Mouse (Mus musculus) intestine, embryonic 15.5 days (tissue): ENCODE measurements at regions not wholly inside any gene's neighbourhood (a gene's known extent, or its start where the extent isn't known, plus 50 kb on each side); places are given as distances from the start of the nearest gene placed in this dataset.
"Not testable (repeated sequence)": the region's sequence is repeated elsewhere in the genome, so short reads cannot be mapped to it uniquely, and the experiment has no call there.

Experiments used
- ATAC-seq: fragments of 200-750 bp; cut with Nextera tagmentation; 2 replicates; pipeline ENCODE4 v1.8.0; 2017; ENCODE audit warnings: moderate TSS enrichment, moderate library complexity
- H3K27ac ChIP-seq: fragments of 300-500 bp; sonication (generic); 2 replicates; pipeline ENCODE4 v1.5.1; 2015; ENCODE audit warnings: mild to moderate bottlenecking, inconsistent platforms
- H3K27me3 ChIP-seq: fragments of 300-500 bp; sonication (generic); replicated peaks from 2 replicates; pipeline ENCODE4 v1.6.1; 2015; ENCODE audit warnings: inconsistent platforms
- H3K36me3 ChIP-seq: fragments of 300-500 bp; sonication (generic); 2 replicates; pipeline ENCODE4 v1.6.1; 2015; ENCODE audit warnings: inconsistent platforms
- H3K4me1 ChIP-seq: fragments of 300-500 bp; sonication (generic); replicated peaks from 2 replicates; pipeline ENCODE4 v1.6.1; 2015; ENCODE audit warnings: inconsistent platforms
- H3K4me2 ChIP-seq: fragments of 300-500 bp; sonication (generic); replicated peaks from 2 replicates; pipeline ENCODE4 v1.6.1; 2015; ENCODE audit warnings: mild to moderate bottlenecking, inconsistent platforms
- H3K4me3 ChIP-seq: fragments of 300-500 bp; sonication (generic); replicated peaks from 2 replicates; pipeline ENCODE4 v1.5.1; 2015; ENCODE audit warnings: inconsistent platforms
- H3K9ac ChIP-seq: fragments of 300-500 bp; sonication (generic); 2 replicates; pipeline ENCODE4 v1.6.1; 2015; ENCODE audit warnings: inconsistent platforms
- H3K9me3 ChIP-seq: fragments of 300-500 bp; sonication (generic); 2 replicates; pipeline ENCODE4 v1.6.1; 2016; ENCODE audit warnings: inconsistent platforms
- WGBS: fragments of 180-500 bp; shearing (Covaris S2); methylation state at CpG from one replicate; pipeline ENCODE4 v1.1.7; 2015; 5-methylcytosine and 5-hydroxymethylcytosine counted together

DNA sequence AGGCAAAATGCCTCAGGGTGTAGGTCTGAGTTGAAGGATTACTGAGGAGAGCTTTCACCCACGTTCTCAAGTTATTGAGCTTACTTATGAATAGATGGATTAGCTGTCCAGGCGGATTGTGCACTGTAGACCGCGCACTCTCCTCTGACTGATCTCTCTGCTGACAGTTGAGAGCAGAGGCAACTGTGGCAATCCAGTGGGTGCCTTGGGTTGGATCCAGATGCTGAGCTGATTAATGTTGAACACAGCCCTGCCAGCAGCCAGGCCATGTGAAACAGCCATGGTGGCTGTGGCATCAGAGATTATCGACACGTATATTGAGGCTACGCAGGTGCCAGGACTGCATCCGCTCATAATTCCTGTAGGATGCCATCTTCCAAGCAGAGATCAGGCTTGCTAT lies 53.6 kb downstream of the Gm10320 start:
- H3K4me1 ChIP-seq = 0 out of 2 replicates have a peak, but pooled peaks cover 3% of the 10 kb centered on the region
- no peak overlapping the region for H3K27ac ChIP-seq
- H3K27me3 ChIP-seq = no peaks in the 10 kb centered on the region
- WGBS = 89% methylated on average over 8 of the region's 8 CpGs
- no peaks in the 10 kb centered on the region for H3K9me3 ChIP-seq
- H3K4me2 ChIP-seq = no peak overlapping the region
- H3K36me3 ChIP-seq = no peaks in the 10 kb centered on the region
- H3K4me3 ChIP-seq = no peak overlapping the region
- ATAC-seq = no peak
- no peak overlapping the region for H3K9ac ChIP-seq

DNA sequence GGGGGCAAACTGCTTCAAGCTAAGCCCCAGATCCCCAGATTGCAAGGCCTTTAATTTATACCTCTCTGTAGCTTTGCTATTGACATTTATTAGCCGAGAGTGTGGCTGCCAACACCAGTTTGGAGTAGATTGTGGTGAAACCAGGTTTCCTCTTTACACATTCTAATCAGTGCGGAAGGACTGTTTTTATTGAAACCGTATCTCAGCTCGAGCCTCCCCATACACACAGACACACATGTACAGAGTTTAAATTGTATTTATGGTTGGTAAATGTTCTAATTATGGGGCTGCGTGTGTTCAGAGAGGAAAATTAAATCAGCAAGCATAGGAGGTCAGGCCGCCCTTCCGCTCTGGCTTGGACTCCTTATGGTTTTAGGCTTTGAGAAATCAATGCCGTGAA lies 54.8 kb downstream of the Gm10320 start:
- ATAC-seq = no peak
- Histone ChIP-seq H3K4me2 (no peak overlapping the region), H3K27ac (no peak overlapping the region), H3K27me3 (no peaks in the 10 kb centered on the region), H3K9me3 (no peaks in the 10 kb centered on the region), H3K9ac (no peak overlapping the region), H3K4me3 (no peak overlapping the region), H3K36me3 (no peaks in the 10 kb centered on the region), H3K4me1 (0 out of 2 replicates have a peak, but pooled peaks cover 3% of the 10 kb centered on the region)
- 78% methylated on average over 8 of the region's 8 CpGs for WGBS

DNA sequence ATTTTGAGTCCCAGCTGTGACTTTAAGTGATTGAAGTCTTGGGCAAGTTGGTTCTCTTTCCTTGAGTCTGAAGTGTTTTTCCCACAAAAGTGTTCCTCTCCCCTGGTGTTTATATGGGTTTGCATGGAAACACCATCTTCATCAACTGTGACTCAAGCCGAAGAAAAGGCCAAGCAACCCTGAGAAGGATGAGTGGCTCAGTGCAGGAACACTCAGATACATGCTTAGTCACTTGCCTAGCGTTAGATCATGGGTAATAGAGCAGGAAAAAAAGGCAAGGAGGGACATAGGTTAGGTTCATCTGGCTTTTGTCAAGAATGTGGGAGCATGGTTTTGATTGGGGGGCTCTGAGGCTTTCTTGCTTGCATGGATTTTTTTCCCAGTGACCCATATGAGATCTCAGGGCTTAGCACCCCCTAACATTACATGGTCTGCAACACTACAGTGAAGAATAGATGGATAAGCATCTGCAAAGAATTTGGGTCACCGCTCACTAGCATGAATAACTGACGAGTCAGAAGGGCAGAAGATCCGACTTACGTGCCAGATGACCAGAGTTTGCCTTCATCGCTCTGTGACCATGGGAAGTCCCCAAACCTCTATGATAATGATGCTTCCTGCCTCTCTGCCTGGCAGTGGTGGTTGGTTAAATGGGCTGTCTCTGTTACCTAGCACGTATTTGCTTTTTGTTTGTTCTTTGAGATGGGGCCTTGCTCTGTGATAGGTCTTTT lies 56.4 kb downstream of the Gm10320 start:
- H3K27me3 ChIP-seq = peaks cover 12% of the 10 kb centered on the region
- H3K36me3 ChIP-seq = no peaks in the 10 kb centered on the region
- H3K4me1 ChIP-seq = 0 out of 2 replicates have a peak, but pooled peaks cover 3% of the 10 kb centered on the region
- H3K4me3 ChIP-seq = no peak overlapping the region
- no peak overlapping the region for H3K27ac ChIP-seq
- no peak overlapping the region for H3K4me2 ChIP-seq
- 84% methylated on average over 8 of the region's 8 CpGs for whole genome bisulfite sequencing
- no peak for ATAC-seq
- no peaks in the 10 kb centered on the region for H3K9me3 ChIP-seq
- H3K9ac ChIP-seq = no peak overlapping the region

DNA sequence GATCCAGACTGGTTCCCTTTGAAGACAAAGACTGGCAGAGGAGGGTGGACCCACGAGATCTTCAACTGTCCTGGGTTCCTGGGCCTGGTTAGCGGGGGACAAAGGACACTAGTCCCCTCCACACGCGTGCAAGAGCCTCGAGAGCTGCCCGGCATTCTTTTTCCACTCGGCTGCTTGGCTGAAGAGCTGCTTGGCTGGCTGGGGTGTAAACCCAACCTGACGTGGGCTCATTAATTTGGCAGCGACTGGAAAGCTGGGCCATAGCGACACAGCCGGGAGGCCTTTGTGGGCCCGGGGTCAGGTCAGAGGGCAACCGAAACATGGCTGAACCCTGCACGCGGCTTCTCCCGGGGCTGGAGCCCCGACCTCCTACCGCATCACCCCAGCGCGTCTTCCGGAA lies 62.0 kb downstream of the Gm10320 start:
- no peak overlapping the region for H3K27ac ChIP-seq
- WGBS = 42% methylated on average over 21 of the region's 21 CpGs
- no peak overlapping the region for H3K9ac ChIP-seq
- ATAC-seq = no peak
- no peak overlapping the region for H3K4me3 ChIP-seq
- no peaks in the 10 kb centered on the region for H3K36me3 ChIP-seq
- 0 out of 2 replicates have a peak, but pooled peaks cover 4% of the 10 kb centered on the region for H3K4me1 ChIP-seq
- H3K4me2 ChIP-seq = no peak overlapping the region
- H3K9me3 ChIP-seq = no peaks in the 10 kb centered on the region
- H3K27me3 ChIP-seq = peaks cover 27% of the 10 kb centered on the region

DNA sequence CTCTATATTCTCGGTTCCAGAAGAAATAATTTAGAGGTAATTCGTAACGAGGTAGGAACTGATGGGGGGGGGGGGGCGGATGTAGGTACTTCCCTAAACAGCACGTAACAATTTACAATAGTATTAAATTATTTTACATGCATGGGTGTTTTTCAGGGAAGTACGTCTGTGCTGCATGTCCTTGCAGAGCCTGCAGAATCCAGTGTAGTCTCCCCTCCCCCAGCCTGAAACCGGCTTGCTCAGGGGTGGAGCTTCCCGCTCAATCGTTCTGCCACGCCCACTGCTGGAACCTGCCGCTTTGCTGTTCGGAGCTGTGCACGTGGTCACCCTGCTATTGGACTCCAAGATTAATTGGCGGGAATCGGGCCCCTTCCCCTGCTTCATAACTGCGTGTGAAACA lies 64.1 kb downstream of the Gm10320 start:
- 6% methylated on average over 16 of the region's 16 CpGs for WGBS
- not testable (repeated sequence) for H3K4me3 ChIP-seq, H3K9me3 ChIP-seq, H3K9ac ChIP-seq, H3K36me3 ChIP-seq, H3K4me1 ChIP-seq, H3K27ac ChIP-seq
- H3K4me2 ChIP-seq = peak overlapping the region; percentile 48
- ATAC-seq = peak; percentile 47; the same call in 1 of the 2 replicates
- H3K27me3 ChIP-seq = peaks cover 35% of the 10 kb centered on the region

DNA sequence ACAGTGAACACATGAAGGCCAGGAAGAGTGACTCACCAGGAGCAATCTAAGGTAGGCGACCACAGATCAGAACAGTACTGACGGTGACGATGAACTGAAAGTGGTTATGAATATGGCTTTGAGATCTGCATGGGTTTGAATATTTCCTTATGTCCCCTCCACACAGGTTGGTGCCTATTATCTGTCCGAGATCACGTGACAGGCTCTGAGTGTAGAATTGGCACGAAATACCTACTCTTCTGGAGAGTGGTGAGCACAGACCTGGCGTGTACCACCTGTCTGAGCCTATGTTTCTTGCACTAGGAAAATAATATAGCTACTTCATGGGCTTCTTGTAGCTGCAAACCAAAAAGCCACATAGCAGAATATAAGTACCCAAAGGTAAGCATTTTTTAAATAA lies 66.8 kb downstream of the Gm10320 start:
- Histone ChIP-seq H3K4me2 (no peak overlapping the region), H3K4me1 (0 out of 2 replicates have a peak, but pooled peaks cover 2% of the 10 kb centered on the region), H3K27me3 (peaks cover 22% of the 10 kb centered on the region), H3K27ac (no peak overlapping the region), H3K36me3 (no peaks in the 10 kb centered on the region), H3K4me3 (no peak overlapping the region), H3K9me3 (no peaks in the 10 kb centered on the region), H3K9ac (no peak overlapping the region)
- 90% methylated on average over 7 of the region's 7 CpGs for WGBS
- ATAC-seq = no peak

DNA sequence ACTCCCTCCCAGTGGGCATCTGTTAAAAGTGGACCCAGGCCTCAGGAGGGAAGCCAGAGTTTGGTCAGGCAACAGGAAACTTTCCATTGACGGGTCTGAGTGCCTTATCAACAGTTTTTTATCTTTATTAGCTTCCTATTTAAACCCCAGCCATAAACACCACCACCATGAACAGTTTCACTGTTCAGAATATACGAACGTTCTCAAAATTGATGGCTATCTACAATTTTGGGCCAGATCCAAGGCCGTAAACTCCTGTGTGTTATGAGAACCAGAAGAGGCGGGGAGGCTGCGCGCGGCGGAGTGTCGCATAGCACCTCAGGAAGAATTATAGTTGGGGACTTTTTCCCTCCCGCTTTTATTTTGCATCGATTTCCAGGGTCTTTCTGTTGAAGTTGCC lies 67.8 kb downstream of the Gm10320 start:
- ATAC-seq = no peak
- no peak overlapping the region for H3K4me3 ChIP-seq
- H3K4me1 ChIP-seq = 0 out of 2 replicates have a peak, but pooled peaks cover 2% of the 10 kb centered on the region
- H3K9ac ChIP-seq = no peak overlapping the region
- H3K27me3 ChIP-seq = peaks cover 14% of the 10 kb centered on the region; the same call in 1 of the 2 replicates
- no peak overlapping the region for H3K4me2 ChIP-seq
- H3K9me3 ChIP-seq = no peaks in the 10 kb centered on the region
- 28% methylated on average over 12 of the region's 12 CpGs for WGBS
- H3K27ac ChIP-seq = no peak overlapping the region
- no peaks in the 10 kb centered on the region for H3K36me3 ChIP-seq

DNA sequence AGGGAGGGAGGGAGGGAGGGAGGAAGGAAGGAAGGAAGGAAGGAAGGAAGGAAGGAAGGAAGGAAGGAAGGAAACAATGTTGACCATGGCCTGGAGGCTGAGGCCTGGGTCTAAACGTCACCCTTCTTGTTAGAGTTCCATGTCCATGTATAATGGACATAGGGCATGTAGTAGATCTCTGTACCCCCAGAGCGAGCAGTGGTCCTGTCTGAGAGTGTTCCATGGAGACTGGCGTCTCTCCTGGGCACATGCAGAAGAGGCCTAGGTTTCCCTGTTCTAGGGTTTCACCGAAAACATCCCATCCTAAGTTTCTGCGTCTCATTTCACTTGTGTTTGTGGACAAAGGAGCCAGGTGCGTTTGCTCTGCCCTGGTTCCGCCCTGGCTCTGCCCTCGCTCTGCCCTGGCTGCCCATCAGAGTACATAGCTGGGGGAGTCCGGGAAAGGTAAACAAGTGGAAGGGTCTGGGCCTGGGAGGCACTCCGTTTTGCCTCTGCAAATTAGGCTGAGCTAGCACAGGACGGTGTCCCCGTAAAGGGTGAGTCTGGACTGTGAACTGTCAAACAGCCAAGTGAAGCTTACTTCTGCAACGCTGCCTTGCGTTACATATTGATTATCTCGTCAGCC lies 66.5 kb downstream of the Foxd1 start:
- no peaks in the 10 kb centered on the region for H3K9me3 ChIP-seq
- peaks cover 11% of the 10 kb centered on the region; the same call in 1 of the 2 replicates for H3K27me3 ChIP-seq
- WGBS = 41% methylated on average over 15 of the region's 15 CpGs
- no peak overlapping the region for H3K9ac ChIP-seq
- no peak for ATAC-seq
- no peaks in the 10 kb centered on the region for H3K36me3 ChIP-seq
- no peak overlapping the region for H3K4me2 ChIP-seq
- H3K27ac ChIP-seq = no peak overlapping the region
- H3K4me3 ChIP-seq = no peak overlapping the region
- H3K4me1 ChIP-seq = no peaks in the 10 kb centered on the region

DNA sequence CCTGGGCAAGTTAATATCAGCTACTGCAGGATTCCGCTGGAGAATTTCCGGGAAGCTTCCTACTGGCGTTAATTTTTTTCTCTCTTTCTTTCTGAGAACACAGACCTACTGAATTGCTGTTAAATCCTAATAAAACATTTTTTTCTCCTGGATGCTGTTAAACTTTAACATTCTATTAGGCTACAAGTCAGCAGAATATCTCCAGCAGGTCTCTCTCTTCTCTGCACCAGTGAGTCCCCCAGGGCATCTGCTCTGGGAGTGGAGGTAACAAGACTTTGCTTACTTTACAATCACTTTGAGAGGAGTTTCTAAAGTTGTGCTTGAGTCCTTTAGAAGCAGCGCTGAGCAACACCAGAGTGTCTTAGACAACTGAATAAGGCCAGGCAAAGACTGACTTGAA lies 63.7 kb downstream of the Foxd1 start:
- no peak overlapping the region for H3K9ac ChIP-seq
- H3K4me3 ChIP-seq = no peak overlapping the region
- no peak for ATAC-seq
- no peak overlapping the region for H3K4me2 ChIP-seq
- H3K27me3 ChIP-seq = peaks cover 3% of the 10 kb centered on the region; the same call in 1 of the 2 replicates
- WGBS = 73% methylated on average over 4 of the region's 4 CpGs
- no peak overlapping the region for H3K27ac ChIP-seq
- H3K9me3 ChIP-seq = no peaks in the 10 kb centered on the region
- H3K36me3 ChIP-seq = no peaks in the 10 kb centered on the region
- H3K4me1 ChIP-seq = no peaks in the 10 kb centered on the region

DNA sequence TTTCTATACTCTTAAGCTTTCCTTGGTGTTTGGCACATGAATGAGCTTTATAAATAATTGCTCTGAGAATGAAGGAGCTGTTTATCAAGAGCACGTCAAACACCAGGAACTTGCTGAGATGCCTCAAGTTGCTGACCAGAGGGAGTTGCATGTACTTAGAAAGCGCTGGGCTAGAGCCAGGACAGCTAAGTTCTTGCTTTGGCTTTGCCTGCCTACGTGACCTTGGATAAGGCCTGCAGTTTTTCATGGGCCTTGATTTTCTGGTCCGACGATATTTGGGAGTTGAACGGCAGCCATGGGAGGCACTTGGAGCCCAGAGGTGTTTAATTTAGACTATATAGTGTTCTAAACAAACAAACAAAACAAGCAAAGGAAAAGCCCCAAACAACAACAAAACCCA lies 62.4 kb downstream of the Foxd1 start:
- Histone ChIP-seq H3K9ac (no peak overlapping the region), H3K9me3 (no peaks in the 10 kb centered on the region), H3K4me2 (no peak overlapping the region), H3K4me1 (no peaks in the 10 kb centered on the region), H3K27ac (no peak overlapping the region), H3K36me3 (no peaks in the 10 kb centered on the region), H3K27me3 (peaks cover 2% of the 10 kb centered on the region; the same call in 1 of the 2 replicates), H3K4me3 (no peak overlapping the region)
- no peak for ATAC-seq
- WGBS = 72% methylated on average over 6 of the region's 6 CpGs

DNA sequence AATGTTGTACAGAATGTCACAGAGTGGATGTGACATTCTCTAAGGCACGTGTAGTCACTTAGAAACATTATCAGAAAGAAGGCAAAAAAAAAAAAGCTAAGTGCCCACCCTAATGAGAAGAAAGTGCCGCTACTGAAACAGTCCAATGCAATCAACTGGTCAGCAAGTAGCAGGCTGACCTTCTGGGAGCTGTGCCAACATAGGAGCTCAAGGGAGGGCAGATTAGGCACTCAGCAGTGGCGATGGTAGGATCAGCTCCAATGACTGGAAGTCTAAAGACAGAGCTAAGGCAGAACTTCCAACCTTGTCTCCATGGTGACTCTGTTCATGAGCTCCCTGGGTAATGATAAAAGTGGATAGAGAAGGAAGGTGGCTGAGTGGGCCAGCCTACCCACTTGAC lies 60.8 kb downstream of the Foxd1 start:
- Histone ChIP-seq H3K27ac (no peak overlapping the region), H3K9ac (no peak overlapping the region), H3K4me1 (no peaks in the 10 kb centered on the region), H3K9me3 (no peaks in the 10 kb centered on the region), H3K27me3 (no peaks in the 10 kb centered on the region), H3K4me2 (no peak overlapping the region), H3K4me3 (no peak overlapping the region), H3K36me3 (no peaks in the 10 kb centered on the region)
- no peak for ATAC-seq
- WGBS = 69% methylated on average over 3 of the region's 3 CpGs

DNA sequence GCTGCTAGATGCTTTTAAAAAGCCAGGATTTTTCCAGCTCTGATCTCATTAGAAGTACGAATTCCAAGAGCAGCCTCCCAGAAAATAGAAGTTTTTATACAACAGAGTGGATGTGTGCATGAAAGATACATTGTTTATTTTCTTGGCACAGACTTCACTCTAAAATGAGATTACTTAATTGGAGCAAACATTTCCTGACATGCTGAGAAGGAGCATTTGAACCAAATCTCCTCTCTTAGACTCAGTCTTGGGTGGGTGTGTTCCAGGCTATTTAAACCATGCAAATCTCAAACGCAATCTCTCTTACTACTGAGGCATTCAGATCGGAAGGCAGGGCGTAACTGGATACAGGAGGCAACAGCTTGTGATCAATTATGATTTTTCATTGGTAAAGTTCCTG lies 59.2 kb downstream of the Foxd1 start:
- 58% methylated on average over 4 of the region's 4 CpGs for WGBS
- Histone ChIP-seq H3K4me2 (no peak overlapping the region), H3K27me3 (no peaks in the 10 kb centered on the region), H3K9ac (no peak overlapping the region), H3K4me3 (no peak overlapping the region), H3K9me3 (no peaks in the 10 kb centered on the region), H3K27ac (no peak overlapping the region), H3K36me3 (no peaks in the 10 kb centered on the region), H3K4me1 (no peaks in the 10 kb centered on the region)
- ATAC-seq = no peak
